Mouse (Mus musculus) thymus, postnatal 25 days (tissue): ENCODE measurements at regions not wholly inside any gene's neighbourhood (a gene's known extent, or its start where the extent isn't known, plus 50 kb on each side); places are given as distances from the start of the nearest gene placed in this dataset.

Source experiments
- DNase-seq: peaks from one replicate; pipeline ENCODE4 v3.0.0; 2022

- DNase-seq, result no peak
Measured at GRCm38 (mm10) chr7:145102692-145103091, 105.2 kb downstream of the 1810010D01Rik start.

- DNase-seq, result no peak
Measured at GRCm38 (mm10) chr7:145102216-145102615, 105.7 kb downstream of the 1810010D01Rik start.

- DNase-seq, result peak; percentile 50
Measured at GRCm38 (mm10) chr7:145098335-145098734, 109.6 kb downstream of the 1810010D01Rik start.

- DNase-seq, result no peak
Measured at GRCm38 (mm10) chr7:145094134-145094526, 113.8 kb downstream of the 1810010D01Rik start.

- DNase-seq, result no peak
Measured at GRCm38 (mm10) chr7:145093417-145094133, 114.3 kb downstream of the 1810010D01Rik start.

GRCm38 (mm10) chr7:145092392-145093176 is 115.3 kb downstream of the 1810010D01Rik start:
- no peak for DNase-seq

GRCm38 (mm10) chr7:145090849-145091248 is 117.1 kb downstream of the 1810010D01Rik start:
- no peak for DNase-seq

- peak; percentile 54 for DNase-seq
Measured at GRCm38 (mm10) chr7:145089315-145089721, 118.6 kb downstream of the 1810010D01Rik start.

- no peak for DNase-seq
Measured at GRCm38 (mm10) chr7:145088655-145089054, 119.3 kb downstream of the 1810010D01Rik start.

GRCm38 (mm10) chr7:145087790-145088189 is 120.1 kb downstream of the 1810010D01Rik start:
- DNase-seq, result no peak

GRCm38 (mm10) chr7:145082917-145083752 is 124.8 kb downstream of the 1810010D01Rik start:
- no peak for DNase-seq

- DNase-seq, result no peak
Measured at GRCm38 (mm10) chr7:145071996-145072790, 132.5 kb upstream of the Ccnd1 start.

- DNase-seq, result no peak
Measured at GRCm38 (mm10) chr7:145071533-145071932, 131.8 kb upstream of the Ccnd1 start.

- DNase-seq, result no peak
Measured at GRCm38 (mm10) chr7:145067366-145067765, 127.6 kb upstream of the Ccnd1 start.

- DNase-seq, result no peak
Measured at GRCm38 (mm10) chr7:145056320-145056719, 116.6 kb upstream of the Ccnd1 start.

GRCm38 (mm10) chr7:145051616-145052015 is 111.9 kb upstream of the Ccnd1 start:
- DNase-seq, result no peak

- no peak for DNase-seq
Measured at GRCm38 (mm10) chr7:145050729-145051128, 111.0 kb upstream of the Ccnd1 start.

GRCm38 (mm10) chr7:145048481-145048877 is 108.8 kb upstream of the Ccnd1 start:
- DNase-seq, result no peak

GRCm38 (mm10) chr7:145047771-145048480 is 108.2 kb upstream of the Ccnd1 start:
- DNase-seq, result peak; percentile 62

- no peak for DNase-seq
Measured at GRCm38 (mm10) chr7:145045230-145045629, 105.5 kb upstream of the Ccnd1 start.

- no peak for DNase-seq
Measured at GRCm38 (mm10) chr7:145043455-145044149, 103.9 kb upstream of the Ccnd1 start.
